Mouse (Mus musculus) brain, embryonic 14.5 days (tissue): ENCODE measurements around the gene Ctdspl2.

Source experiments
- CTCF ChIP-seq: fragments of 200-500 bp; IDR thresholded peaks from 2 replicates; pipeline ENCODE4 v1.5.1; 2012; ENCODE audit warnings: inconsistent platforms, mild to moderate bottlenecking, moderate library complexity, borderline replicate concordance; ENCODE audit not compliant: insufficient read depth, insufficient read length; ENCODE audit errors: extremely low read depth
- POLR2A ChIP-seq: fragments of 200-500 bp; IDR thresholded peaks from 2 replicates; pipeline ENCODE4 v1.6.1; 2012; ENCODE audit warnings: mild to moderate bottlenecking, inconsistent platforms, borderline replicate concordance; ENCODE audit not compliant: poor library complexity, insufficient read depth, insufficient read length, severe bottlenecking; ENCODE audit errors: extremely low read depth

GRCm38 (mm10) chr2:122022284-122022683, 66.5 kb downstream of the Ctdspl2 start:
- TF ChIP-seq CTCF, result no peak
- TF ChIP-seq POLR2A, result no peak
